Mouse (Mus musculus) forebrain, embryonic 15.5 days (tissue): ENCODE data around the gene Mttp. TPM values are rescaled to one million over a fixed set of nuclear protein-coding genes. Genes with fewer than 3 reads are reported as not detected.

Experiments used
- ATAC-seq: fragments of 200-750 bp; cut with Nextera tagmentation; replicated peaks from 2 replicates; pipeline ENCODE4 v1.8.0; 2017; ENCODE audit warnings: mild to moderate bottlenecking, moderate TSS enrichment, moderate library complexity
- H3K27ac ChIP-seq: fragments of 300-500 bp; sonication (generic); replicated peaks from 2 replicates; pipeline ENCODE4 v1.5.1; 2015; ENCODE audit warnings: mild to moderate bottlenecking, inconsistent platforms
- H3K27me3 ChIP-seq: fragments of 300-500 bp; sonication (generic); 2 replicates; pipeline ENCODE4 v1.6.1; 2015; ENCODE audit warnings: inconsistent platforms
- H3K36me3 ChIP-seq: fragments of 300-500 bp; sonication (generic); 2 replicates; pipeline ENCODE4 v1.6.1; 2015; ENCODE audit warnings: mild to moderate bottlenecking, inconsistent platforms
- H3K4me1 ChIP-seq: fragments of 300-500 bp; sonication (generic); 2 replicates; pipeline ENCODE4 v1.6.1; 2015; ENCODE audit warnings: inconsistent platforms
- H3K4me2 ChIP-seq: fragments of 300-500 bp; sonication (generic); replicated peaks from 2 replicates; pipeline ENCODE4 v1.6.1; 2015; ENCODE audit warnings: mild to moderate bottlenecking, inconsistent platforms
- H3K4me3 ChIP-seq: fragments of 300-500 bp; sonication (generic); 2 replicates; pipeline ENCODE4 v1.5.1; 2015; ENCODE audit warnings: mild to moderate bottlenecking, inconsistent platforms
- H3K9ac ChIP-seq: fragments of 300-500 bp; sonication (generic); replicated peaks from 2 replicates; pipeline ENCODE4 v1.6.1; 2015; ENCODE audit warnings: mild to moderate bottlenecking, inconsistent platforms
- H3K9me3 ChIP-seq: fragments of 300-500 bp; sonication (generic); 2 replicates; pipeline ENCODE4 v1.6.1; 2016; ENCODE audit warnings: inconsistent platforms
- WGBS: fragments of 180-500 bp; shearing (Covaris S2); methylation state at CpG from one replicate; pipeline ENCODE4 v1.1.7; 2015; ENCODE audit warnings: mixed read lengths; 5-methylcytosine and 5-hydroxymethylcytosine counted together
- polyA plus RNA-seq: library from polyadenylated mRNA; unstranded; fragments of >200 nt; fragmentation: Nextera tagmentation; extraction: Ambion mirVana; gene quantifications from 2 replicates; pipeline ENCODE4 v1.2.1, GENCODE M21; 2015

The Mttp gene
- polyA plus RNA-seq, 1 experiment from 2014 or later, result 8.6 TPM

DNA sequence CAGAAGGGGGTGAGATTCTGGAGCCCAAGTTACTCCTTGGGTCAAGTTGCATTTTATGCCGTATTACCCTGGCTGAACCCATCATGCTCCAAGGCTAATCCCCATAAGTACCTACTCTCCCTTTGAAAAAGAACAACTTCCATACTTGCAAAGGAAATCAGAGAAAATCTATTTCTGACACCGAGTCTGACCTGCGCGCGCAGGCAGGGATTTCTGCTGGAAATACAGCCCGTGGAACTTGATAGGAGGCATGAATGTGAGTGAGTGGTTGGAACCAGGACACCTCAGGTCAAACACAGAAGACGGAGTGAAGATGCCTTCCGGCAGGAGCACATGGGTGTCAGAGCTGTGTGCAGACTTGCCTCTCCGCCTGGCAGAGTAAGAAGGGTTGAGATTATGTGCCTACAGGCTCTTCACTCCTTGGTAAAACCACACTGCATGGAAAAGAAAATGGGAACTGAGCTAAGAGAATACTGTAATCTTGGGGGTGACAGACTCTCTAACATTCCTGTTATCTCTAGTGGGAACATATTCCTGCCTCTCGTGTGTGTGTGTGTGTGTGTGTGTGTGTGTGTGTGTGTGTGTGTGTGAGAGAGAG is 73.2 kb downstream of the Mttp start:
- H3K4me1 ChIP-seq, result peaks cover 10% of the 10 kb centered on the region
- no peak overlapping the region for H3K27ac ChIP-seq
- 84% methylated on average over 10 of the region's 10 CpGs for WGBS
- no peak overlapping the region for H3K4me2 ChIP-seq
- H3K4me3 ChIP-seq, result no peak overlapping the region
- H3K27me3 ChIP-seq, result no peaks in the 10 kb centered on the region
- H3K36me3 ChIP-seq, result no peaks in the 10 kb centered on the region
- no peaks in the 10 kb centered on the region for H3K9me3 ChIP-seq
- ATAC-seq, result no peak
- no peak overlapping the region for H3K9ac ChIP-seq

- Histone ChIP-seq H3K27ac (no peak overlapping the region), H3K4me3 (no peak overlapping the region), H3K9ac (no peak overlapping the region), H3K9me3 (no peaks in the 10 kb centered on the region), H3K4me2 (no peak overlapping the region), H3K4me1 (peaks cover 15% of the 10 kb centered on the region), H3K27me3 (no peaks in the 10 kb centered on the region), H3K36me3 (no peaks in the 10 kb centered on the region)
- 4% methylated on average over 1 of the region's 1 CpGs for WGBS
- no peak for ATAC-seq
These were observed 73.8 kb downstream of the Mttp start for GRCm38 (mm10) chr3:138071004-138071403.

GRCm38 (mm10) chr3:138069756-138070511 is 74.8 kb downstream of the Mttp start:
- H3K9me3 ChIP-seq, result no peaks in the 10 kb centered on the region
- no peak overlapping the region for H3K4me3 ChIP-seq
- ATAC-seq, result no peak
- H3K4me1 ChIP-seq, result peaks cover 22% of the 10 kb centered on the region
- H3K27ac ChIP-seq, result no peak overlapping the region
- no peak overlapping the region for H3K9ac ChIP-seq
- no peak overlapping the region for H3K4me2 ChIP-seq
- no peaks in the 10 kb centered on the region for H3K27me3 ChIP-seq
- H3K36me3 ChIP-seq, result no peaks in the 10 kb centered on the region
- 73% methylated on average over 18 of the region's 18 CpGs for WGBS

GRCm38 (mm10) chr3:138068103-138068502 is 76.7 kb downstream of the Mttp start:
- Histone ChIP-seq H3K4me3 (no peak overlapping the region), H3K4me2 (no peak overlapping the region), H3K27me3 (no peaks in the 10 kb centered on the region), H3K4me1 (peaks cover 34% of the 10 kb centered on the region), H3K27ac (no peak overlapping the region), H3K9me3 (no peaks in the 10 kb centered on the region), H3K36me3 (no peaks in the 10 kb centered on the region), H3K9ac (no peak overlapping the region)
- no peak for ATAC-seq
- WGBS, result 95% methylated on average over 12 of the region's 12 CpGs

GRCm38 (mm10) chr3:138067288-138067687 is 77.5 kb downstream of the Mttp start, which contains the start of gene Gm5105:
Gene Gm5105, minus strand, starts transcription at chr3:138067388.
- Histone ChIP-seq H3K36me3 (no peaks in the 10 kb centered on the region), H3K9ac (no peak within 1 kb of the TSS), H3K4me3 (no peak within 1 kb of the TSS), H3K4me2 (no peak within 1 kb of the TSS), H3K27me3 (no peaks in the 10 kb centered on the region), H3K4me1 (peaks cover 34% of the 10 kb centered on the region), H3K9me3 (no peaks in the 10 kb centered on the region), H3K27ac (peak within 1 kb of the TSS; percentile 55)
- 93% methylated on average over 12 of the region's 12 CpGs for WGBS
- no peak for ATAC-seq

GRCm38 (mm10) chr3:138066348-138066856 is 78.4 kb downstream of the Mttp start:
- H3K4me1 ChIP-seq, result peaks cover 34% of the 10 kb centered on the region
- H3K36me3 ChIP-seq, result no peaks in the 10 kb centered on the region
- H3K27ac ChIP-seq, result peak overlapping the region; percentile 55
- H3K4me2 ChIP-seq, result no peak overlapping the region
- H3K4me3 ChIP-seq, result no peak overlapping the region
- H3K9ac ChIP-seq, result no peak overlapping the region
- no peaks in the 10 kb centered on the region for H3K9me3 ChIP-seq
- peak; percentile 73 for ATAC-seq
- H3K27me3 ChIP-seq, result no peaks in the 10 kb centered on the region
- 55% methylated on average over 20 of the region's 20 CpGs for WGBS

GRCm38 (mm10) chr3:138065930-138066329 is 78.8 kb downstream of the Mttp start:
- no peak; the same call in 1 of the 2 replicates for ATAC-seq
- Histone ChIP-seq H3K27ac (peak overlapping the region; percentile 55; the same call in 1 of the 2 replicates), H3K4me1 (peaks cover 34% of the 10 kb centered on the region), H3K4me3 (no peak overlapping the region), H3K9me3 (no peaks in the 10 kb centered on the region), H3K27me3 (no peaks in the 10 kb centered on the region), H3K4me2 (no peak overlapping the region), H3K36me3 (no peaks in the 10 kb centered on the region), H3K9ac (no peak overlapping the region)
- 85% methylated on average over 16 of the region's 16 CpGs for WGBS

DNA sequence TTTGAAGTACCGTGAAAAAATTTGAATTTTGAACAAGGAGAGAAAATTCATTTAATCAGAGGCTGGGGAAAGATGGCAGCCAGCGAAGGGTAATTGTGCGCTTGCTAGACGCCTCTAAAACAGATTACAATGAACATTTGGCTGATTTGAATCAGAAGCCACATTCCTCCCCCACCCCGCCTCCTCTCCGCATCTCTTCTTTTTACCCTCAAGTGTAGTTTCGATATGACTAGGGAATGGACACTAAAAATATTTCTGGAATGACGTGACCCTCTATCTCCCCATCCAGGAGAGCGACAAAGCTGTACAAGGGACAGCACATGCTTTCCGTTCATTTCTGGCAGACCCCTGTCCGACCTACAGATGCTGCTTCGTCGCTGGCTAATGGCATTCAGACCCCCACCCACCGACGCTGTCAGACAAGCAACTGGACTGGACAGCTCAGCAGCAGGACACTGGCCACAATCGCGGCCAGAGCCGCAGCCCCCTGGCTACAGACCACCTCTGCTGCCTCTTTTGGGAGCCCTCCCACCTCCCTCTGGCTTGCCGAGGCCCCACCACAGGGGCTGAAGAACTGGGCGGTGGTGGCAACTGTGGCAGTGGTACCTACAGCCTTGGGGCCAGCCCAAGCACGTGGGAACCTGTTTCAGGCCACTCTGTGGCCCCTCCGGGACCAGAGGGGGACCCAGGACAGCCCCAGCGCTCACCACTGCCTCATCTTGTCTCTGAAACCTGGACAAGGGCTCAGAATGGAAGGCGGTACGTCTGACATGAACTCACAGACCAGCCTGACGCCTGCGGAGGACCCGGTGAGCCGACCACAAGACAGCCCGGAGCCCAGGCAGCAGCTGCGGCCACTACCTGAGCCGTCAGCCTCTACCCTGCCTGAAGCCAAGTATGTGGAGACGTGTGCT is 79.8 kb downstream of the Mttp start, which contains the start of gene 1110002E22Rik:
TSS of gene 1110002E22Rik (plus strand) at position 321 of the 914 bp plus-strand sequence.
- ATAC-seq, result peak; percentile 29
- Histone ChIP-seq H3K27ac (peak within 1 kb of the TSS; percentile 31; the same call in 1 of the 2 replicates), H3K36me3 (no peaks in the 10 kb centered on the region), H3K9me3 (no peaks in the 10 kb centered on the region), H3K9ac (no peak within 1 kb of the TSS), H3K4me3 (no peak within 1 kb of the TSS), H3K4me1 (peaks cover 34% of the 10 kb centered on the region), H3K27me3 (no peaks in the 10 kb centered on the region), H3K4me2 (no peak within 1 kb of the TSS)
- 71% methylated on average over 33 of the region's 33 CpGs for WGBS

DNA sequence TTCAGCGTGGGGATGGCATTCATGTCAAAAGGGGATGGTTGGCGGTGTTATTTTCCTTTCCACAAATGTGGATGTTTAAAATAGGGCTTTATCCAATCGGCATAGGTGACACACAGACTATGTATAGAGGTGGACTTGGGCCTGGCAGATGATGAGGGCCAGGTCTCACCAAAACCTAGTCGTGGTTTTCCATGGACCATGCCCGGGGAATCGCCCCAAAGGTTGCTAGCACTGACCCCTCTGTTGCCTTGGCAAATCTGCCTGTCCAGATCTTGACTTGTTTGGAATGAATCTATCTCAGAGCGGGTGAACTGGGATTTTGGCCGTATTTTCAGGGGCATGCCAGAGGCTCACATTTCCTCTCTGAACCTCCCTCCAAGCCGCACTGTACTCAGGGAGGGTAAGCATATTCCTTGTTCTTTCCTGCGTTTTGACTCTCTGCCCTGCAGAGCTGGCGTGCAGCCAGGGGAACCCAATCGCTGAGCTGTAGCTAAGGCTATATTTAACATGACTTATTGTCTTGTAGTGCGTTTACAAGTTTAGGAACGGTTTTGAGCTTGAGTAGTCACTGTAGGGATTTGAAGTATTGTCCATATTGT is 80.9 kb downstream of the Mttp start:
- no peak overlapping the region for H3K9ac ChIP-seq
- H3K4me2 ChIP-seq, result no peak overlapping the region
- no peaks in the 10 kb centered on the region for H3K27me3 ChIP-seq
- H3K27ac ChIP-seq, result no peak overlapping the region
- peak; percentile 46; the same call in 1 of the 2 replicates for ATAC-seq
- no peaks in the 10 kb centered on the region for H3K36me3 ChIP-seq
- no peaks in the 10 kb centered on the region for H3K9me3 ChIP-seq
- 56% methylated on average over 14 of the region's 14 CpGs for WGBS
- H3K4me3 ChIP-seq, result no peak overlapping the region
- H3K4me1 ChIP-seq, result peaks cover 34% of the 10 kb centered on the region

DNA sequence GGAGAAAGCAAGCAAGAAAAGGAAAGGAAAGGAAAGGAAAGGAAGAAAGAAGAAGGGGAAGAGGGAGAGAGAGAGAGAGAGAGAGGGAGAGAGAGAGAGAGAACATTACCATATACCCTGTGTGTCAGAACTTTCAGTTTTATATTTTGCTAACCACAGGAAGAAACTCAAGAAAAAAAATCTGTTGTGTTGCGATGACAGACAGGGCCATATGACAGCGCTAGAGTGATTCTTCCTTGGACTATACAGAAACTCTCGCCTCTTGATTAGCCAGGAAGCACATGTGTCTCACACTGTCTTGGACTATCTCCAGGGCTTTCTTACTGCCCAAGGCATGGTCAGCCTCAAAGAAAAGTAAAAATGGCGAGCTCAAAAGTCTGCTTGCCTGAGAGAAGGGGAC is 82.1 kb downstream of the Mttp start:
- Histone ChIP-seq H3K27ac (no peak overlapping the region), H3K9me3 (no peaks in the 10 kb centered on the region), H3K4me1 (peaks cover 34% of the 10 kb centered on the region), H3K4me2 (no peak overlapping the region), H3K27me3 (no peaks in the 10 kb centered on the region), H3K9ac (no peak overlapping the region), H3K36me3 (no peaks in the 10 kb centered on the region), H3K4me3 (no peak overlapping the region)
- 78% methylated on average over 4 of the region's 4 CpGs for WGBS
- no peak for ATAC-seq

DNA sequence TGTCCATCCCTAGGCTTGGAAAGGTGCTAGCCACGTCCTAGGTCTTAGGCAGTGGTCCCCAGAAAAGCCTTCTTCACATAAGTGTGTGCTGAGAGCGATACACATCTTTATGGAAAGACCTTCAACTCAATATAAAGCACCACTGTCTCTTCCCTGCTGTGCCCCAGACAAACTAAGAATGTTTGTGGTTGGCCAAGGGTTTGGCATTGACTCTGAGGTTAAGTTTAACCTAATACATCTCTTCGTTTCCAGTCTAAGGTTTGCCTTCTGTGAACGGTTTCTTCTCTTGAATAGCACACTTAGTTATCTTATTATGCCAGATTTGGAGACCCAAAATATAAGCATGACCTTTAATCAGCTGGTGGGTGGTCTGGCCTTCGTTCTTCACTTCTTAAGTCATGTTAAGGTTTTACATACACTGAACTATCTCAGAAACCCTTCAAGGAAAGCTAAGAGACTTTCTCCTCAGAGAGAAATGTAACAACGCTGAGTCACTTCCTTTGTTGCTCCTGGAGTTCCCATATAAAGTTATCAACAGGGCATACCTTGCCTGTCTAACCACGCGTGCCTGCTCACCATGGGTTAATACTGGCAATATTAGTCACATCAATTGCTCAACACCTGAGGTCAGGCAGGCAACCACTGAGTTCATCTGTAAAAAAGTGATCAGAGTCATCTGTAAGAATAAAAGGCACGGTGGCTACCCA is 83.4 kb downstream of the Mttp start:
- Histone ChIP-seq H3K4me3 (no peak overlapping the region), H3K27ac (no peak overlapping the region), H3K9ac (no peak overlapping the region), H3K4me2 (no peak overlapping the region), H3K27me3 (no peaks in the 10 kb centered on the region), H3K4me1 (peaks cover 26% of the 10 kb centered on the region), H3K36me3 (no peaks in the 10 kb centered on the region), H3K9me3 (no peaks in the 10 kb centered on the region)
- no peak for ATAC-seq
- 85% methylated on average over 9 of the region's 9 CpGs for WGBS
